Comparison of ENCODE assay signal across 15 mouse cellular contexts in the genomic region with DNA sequence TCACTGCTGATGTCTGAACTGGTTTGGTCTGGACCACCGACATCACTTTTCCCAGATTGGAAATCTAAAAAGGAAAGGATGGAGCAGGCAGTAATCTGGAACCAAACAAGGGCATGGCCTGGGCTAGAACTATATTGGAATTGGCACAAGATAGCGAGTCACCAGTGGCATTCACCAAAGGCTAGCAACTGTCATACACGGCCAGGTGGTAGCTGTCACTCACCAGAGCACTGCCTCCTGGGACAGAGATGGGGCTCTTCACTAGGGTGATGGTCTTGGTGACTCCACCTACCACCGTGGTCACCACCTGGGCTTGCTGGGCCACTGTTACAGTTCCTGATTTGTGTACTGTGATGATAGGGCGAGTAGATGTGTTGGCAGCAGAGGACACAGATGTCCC. TPM values are rescaled to one million over a fixed set of nuclear protein-coding genes. Genes with fewer than 3 reads are reported as not detected.
DNase-seq lines count a peak whose midpoint lies in the region; TF ChIP-seq lines count a peak whose summit lies in the region.
"Had no signal": no experiment of that assay in that cellular context is flagged by ENCODE, and none has a peak within 500 bp of the region (broad histone marks: within the 10 kb centered on the region; RNA-seq: fewer than 3 reads in every experiment).

No protein-coding gene starts in this region.

- no peaks in the 10 kb centered on the region for H3K4me1 ChIP-seq in heart, adult 2 months (ENCODE audit: control insufficient read depth, insufficient read depth, low read length)

- no peaks in the 10 kb centered on the region for H3K79me2 ChIP-seq in heart, adult 2 months (replicated peaks; ENCODE audit: control insufficient read depth, insufficient read depth, low read length)

- no peak for TF ChIP-seq POLR2A in heart, adult 2 months (IDR thresholded peaks at IDR 0.05; ENCODE audit: insufficient read depth, low read depth, low read length)

- TF ChIP-seq CTCF in gastrocnemius, adult 2 months (IDR thresholded peaks at IDR 0.05) = no peak
- no peak for TF ChIP-seq CTCF in heart, adult 2 months (IDR thresholded peaks at IDR 0.05)

- WGBS in heart, adult 2 months = 84% methylated on average over 5 of the region's 5 CpGs

- no peak for TF ChIP-seq EP300 in heart, adult 2 months (IDR thresholded peaks at IDR 0.05; ENCODE audit: insufficient read depth, low read depth, low read length)

- no peaks in the 10 kb centered on the region for H3K36me3 ChIP-seq in heart, adult 2 months (ENCODE audit: control insufficient read depth, insufficient read depth, low read length)

- no peak overlapping the region for H3K4me3 ChIP-seq in gastrocnemius, adult 2 months
- H3K4me3 ChIP-seq in heart, adult 2 months = no peak overlapping the region

- no peaks in the 10 kb centered on the region for H3K27me3 ChIP-seq in heart, adult 2 months (ENCODE audit: control insufficient read depth, insufficient read depth, low read length)
- H3K27me3 ChIP-seq: CH12.LX had no signal

- DNase-seq in gastrocnemius, adult 2 months = peak; percentile 36
- no peak for DNase-seq in gastrocnemius, adult 18-20 months (ENCODE audit: low spot score)
- peak; percentile 79 for DNase-seq in heart, adult 11 months
- DNase-seq in heart, adult 2 months = no peak
- DNase-seq: adrenal gland, adult 2 months; adrenal gland, adult 8-10 months; adrenal gland, postnatal 10 days; adrenal gland, postnatal 14 days; adrenal gland, postnatal 25 days; adrenal gland, postnatal 36 days; B cell, adult 2 months; cerebellum, adult 11 months; cerebellum, adult 11-12 months; cerebellum, adult 18-20 months had no signal

- intact Hi-C loops in gastrocnemius, adult 2 months (cut with DNase I) = no loop called here
- intact Hi-C loops in heart, adult 2 months (cut with DNase I) = loop anchor here (10.0 kb wide), 1 partner anchor 238 kb away; the partner anchor contains the start of genes Abcd1 and Bcap31

- H3K27ac ChIP-seq in gastrocnemius, adult 2 months = peak overlapping the region; percentile 24; the same call in 1 of the 2 replicates
- no peak overlapping the region for H3K27ac ChIP-seq in heart, adult 2 months

- no peak overlapping the region for H3K9ac ChIP-seq in heart, adult 2 months (ENCODE audit: low read depth, low read length)

RNA-seq across cellular contexts. Expression of gene Hcfc1, which starts 13.6 kb away (rescaled TPM):
- 10 to 100 TPM; 35.5 to 36.0 TPM for total RNA-seq in gastrocnemius, adult 2 months (2021)
- 10 to 100 TPM; 30.2 to 31.9 TPM for total RNA-seq in gastrocnemius, adult 18-20 months (2021)
- 10 to 100 TPM; 37.0 to 37.9 TPM for total RNA-seq in heart, adult 2 months (2021)
- polyA plus RNA-seq in heart, adult 2 months (2012; rRNA removed) = 26.3 and 27.6 TPM in 2 replicates

RNA-seq across cellular contexts. Expression of gene Renbp, which starts 22.0 kb away (rescaled TPM):
- total RNA-seq in gastrocnemius, adult 2 months (2021) = 1 to 10 TPM; 1.4 to 1.7 TPM
- 1 to 10 TPM; 1.6 to 2.0 TPM for total RNA-seq in gastrocnemius, adult 18-20 months (2021)
- 1 to 10 TPM; 3.7 to 7.1 TPM for total RNA-seq in heart, adult 2 months (2021)
- polyA plus RNA-seq in heart, adult 2 months (2012; rRNA removed) = 5.1 and 7.3 TPM in 2 replicates

RNA-seq across cellular contexts. Expression of gene Naa10, which starts 30.9 kb away (rescaled TPM):
- total RNA-seq in gastrocnemius, adult 2 months (2021) = 10 to 100 TPM; 51.2 to 63.4 TPM
- total RNA-seq in gastrocnemius, adult 18-20 months (2021) = 10 to 100 TPM; 50.2 to 56.5 TPM
- 10 to 100 TPM; 50.2 to 63.7 TPM for total RNA-seq in heart, adult 2 months (2021)
- polyA plus RNA-seq in heart, adult 2 months (2012; rRNA removed) = 57.2 and 64.5 TPM in 2 replicates

RNA-seq across cellular contexts. Expression of gene Arhgap4, which starts 30.9 kb away (rescaled TPM):
- total RNA-seq in gastrocnemius, adult 2 months (2021) = under 1 TPM; 0.59 to 0.89 TPM
- under 1 TPM; 0.33 to 0.43 TPM for total RNA-seq in gastrocnemius, adult 18-20 months (2021)
- total RNA-seq in heart, adult 2 months (2021) = 1 to 10 TPM; 1.5 to 1.8 TPM
- polyA plus RNA-seq in heart, adult 2 months (2012; rRNA removed) = 5.7 and 7.7 TPM in 2 replicates

RNA-seq across cellular contexts. Expression of gene L1cam, which starts 56.7 kb away (rescaled TPM):
- total RNA-seq in gastrocnemius, adult 2 months (2021) = 1 to 10 TPM; 2.3 to 3.2 TPM
- 1 to 10 TPM; 1.5 to 2.7 TPM for total RNA-seq in gastrocnemius, adult 18-20 months (2021)
- 1 to 10 TPM; 2.1 to 3.7 TPM for total RNA-seq in heart, adult 2 months (2021)
- 2.9 and 3.3 TPM in 2 replicates for polyA plus RNA-seq in heart, adult 2 months (2012; rRNA removed)

Comparison
In these comparisons a context has a peak if more than half of its experiments do, and no peak if none do; other contexts are left out.
1. DNase-seq: peak in gastrocnemius, adult 2 months (single experiment) and heart, adult 11 months (single experiment); none in gastrocnemius, adult 18-20 months (single experiment) and heart, adult 2 months (0 of 2).